Comparison of ENCODE assay signal across 8 mouse cellular contexts in the genomic region with DNA sequence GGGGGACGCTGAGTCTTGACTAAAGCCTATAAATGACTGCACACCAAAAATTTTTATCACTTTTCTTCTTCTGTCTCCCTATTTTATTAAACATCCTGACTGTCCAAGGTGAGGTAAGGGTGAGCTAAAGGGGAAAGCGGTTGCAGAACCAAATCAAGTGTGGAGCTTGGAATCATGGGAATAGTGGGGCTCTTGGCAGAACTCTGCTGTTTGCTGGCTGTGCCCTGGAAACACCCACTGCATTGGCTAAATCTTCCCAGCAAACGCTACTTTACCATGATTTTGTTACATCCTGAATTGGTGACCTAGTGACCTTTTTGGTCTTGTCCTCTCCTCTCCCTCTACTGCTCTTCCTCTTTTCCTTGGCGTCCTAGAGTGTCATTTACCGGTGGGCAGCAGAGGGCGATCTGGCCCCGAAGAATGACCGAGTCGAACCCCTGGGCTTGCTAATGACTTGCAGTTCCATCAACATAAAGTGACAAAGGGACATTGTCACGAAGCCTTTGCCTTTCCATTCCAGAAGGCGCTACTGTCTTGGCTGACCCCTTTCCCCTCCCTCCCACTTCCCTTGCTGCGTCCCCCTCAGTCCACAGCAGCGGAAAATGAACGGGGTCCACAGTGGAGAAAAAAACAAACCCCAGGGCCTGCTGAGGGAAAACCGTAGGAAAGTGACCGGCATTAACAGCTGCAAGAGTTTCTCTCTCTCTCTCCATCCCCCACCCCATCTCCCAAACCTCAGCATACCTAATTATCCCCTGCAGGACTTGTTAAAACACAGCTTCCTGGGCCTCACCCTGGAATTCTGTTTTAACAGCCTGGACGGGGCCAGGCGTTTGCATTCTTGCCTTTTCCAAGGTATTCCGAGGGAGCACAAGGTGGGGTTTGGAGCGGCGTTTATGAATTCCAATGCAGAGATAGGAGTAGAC. TPM values are rescaled to one million over a fixed set of nuclear protein-coding genes. Genes with fewer than 3 reads are reported as not detected.
A peak's percentile ranks its signal among the peaks of the same experiment; 100 is the strongest.
DNase-seq lines count a peak whose midpoint lies in the region; ATAC-seq and TF ChIP-seq lines count a peak whose summit lies in the region.

No protein-coding gene starts in this region.

- H3K79me2 ChIP-seq in myocyte (ENCODE audit: control insufficient read depth, insufficient read depth): no peaks in the 10 kb centered on the region

- peak; percentile 60 for DNase-seq in urinary bladder, adult 18-20 months (ENCODE audit: low spot score in 2 of 2)
- DNase-seq in urinary bladder, postnatal 10 days (ENCODE audit: low spot score): no peak
- peak; percentile 83 for DNase-seq in embryonic facial prominence, embryonic 14.5 days (ENCODE audit: low spot score)
- peak; percentile 72 for DNase-seq in heart, adult 8-10 months (ENCODE audit: low spot score)
- DNase-seq in splenic B cell, adult 2 months (ENCODE audit: low read depth, low spot score): peak; percentile 48

- peak overlapping the region; percentile 57 for H3K9ac ChIP-seq in embryonic facial prominence, embryonic 14.5 days (ENCODE audit: low read depth, low read length)
- no peak overlapping the region for H3K9ac ChIP-seq in kidney, embryonic 14.5 days (ENCODE audit: low read depth, low read length)
- no peak overlapping the region for H3K9ac ChIP-seq in limb, embryonic 15.5 days

- H3K27me3 ChIP-seq in embryonic facial prominence, embryonic 14.5 days (replicated peaks; ENCODE audit: control insufficient read depth, insufficient read depth, low read length): no peaks in the 10 kb centered on the region
- H3K27me3 ChIP-seq in kidney, embryonic 14.5 days (ENCODE audit: control insufficient read depth, insufficient read depth, low read length): no peaks in the 10 kb centered on the region
- H3K27me3 ChIP-seq in limb, embryonic 15.5 days: no peaks in the 10 kb centered on the region
- no peaks in the 10 kb centered on the region for H3K27me3 ChIP-seq in myocyte (ENCODE audit: control insufficient read depth, insufficient read depth, insufficient read length)
- no peaks in the 10 kb centered on the region for H3K27me3 ChIP-seq in splenic B cell, adult 2 months (ENCODE audit: control insufficient read depth, insufficient read depth, low read length, poor library complexity, severe bottlenecking)

- peak overlapping the region; percentile 76 for H3K27ac ChIP-seq in embryonic facial prominence, embryonic 14.5 days (replicated peaks; ENCODE audit: low read depth, low read length)
- peak overlapping the region; percentile 47; the same call in 1 of the 2 replicates for H3K27ac ChIP-seq in kidney, embryonic 14.5 days (ENCODE audit: low read depth, low read length)
- H3K27ac ChIP-seq in limb, embryonic 15.5 days: peak overlapping the region; percentile 84

- H3K9me3 ChIP-seq in embryonic facial prominence, embryonic 14.5 days (ENCODE audit: control insufficient read depth, low read length): no peaks in the 10 kb centered on the region
- H3K9me3 ChIP-seq in kidney, embryonic 14.5 days (ENCODE audit: control insufficient read depth, low read length): no peaks in the 10 kb centered on the region
- no peaks in the 10 kb centered on the region for H3K9me3 ChIP-seq in limb, embryonic 15.5 days

- no peak for TF ChIP-seq POLR2A in myocyte (IDR thresholded peaks at IDR 0.05; ENCODE audit: insufficient read length, low read depth)

- no peaks in the 10 kb centered on the region for H3K36me3 ChIP-seq in embryonic facial prominence, embryonic 14.5 days (ENCODE audit: control insufficient read depth, insufficient read depth, low read length)
- H3K36me3 ChIP-seq in kidney, embryonic 14.5 days (ENCODE audit: control insufficient read depth, insufficient read depth, low read length): no peaks in the 10 kb centered on the region
- H3K36me3 ChIP-seq in limb, embryonic 15.5 days: no peaks in the 10 kb centered on the region
- no peaks in the 10 kb centered on the region for H3K36me3 ChIP-seq in myocyte (ENCODE audit: control insufficient read depth, insufficient read depth)
- H3K36me3 ChIP-seq in splenic B cell, adult 2 months (ENCODE audit: control insufficient read depth, insufficient read depth, low read length, poor library complexity, severe bottlenecking): no peaks in the 10 kb centered on the region

- 9% methylated on average over 21 of the region's 21 CpGs for WGBS in embryonic facial prominence, embryonic 14.5 days
- 6% methylated on average over 21 of the region's 21 CpGs for WGBS in kidney, embryonic 14.5 days
- WGBS in limb, embryonic 15.5 days: 5% methylated on average over 21 of the region's 21 CpGs

- H3ac ChIP-seq in myocyte (ENCODE audit: control insufficient read depth, insufficient read length): no peak overlapping the region

- peak overlapping the region; percentile 28 for H3K4me3 ChIP-seq in embryonic facial prominence, embryonic 14.5 days (ENCODE audit: low read depth, low read length)
- H3K4me3 ChIP-seq in kidney, embryonic 14.5 days (ENCODE audit: low read length): peak overlapping the region; percentile 20; the same call in 1 of the 2 replicates
- peak overlapping the region; percentile 26 for H3K4me3 ChIP-seq in limb, embryonic 15.5 days
- H3K4me3 ChIP-seq in myocyte: peak overlapping the region; percentile 4

- 0 out of 2 replicates have a peak, but pooled peaks cover 5% of the 10 kb centered on the region for H3K4me1 ChIP-seq in embryonic facial prominence, embryonic 14.5 days (ENCODE audit: control insufficient read depth, insufficient read depth, low read length)
- H3K4me1 ChIP-seq in kidney, embryonic 14.5 days (ENCODE audit: control insufficient read depth, insufficient read depth, low read length): peaks cover 10% of the 10 kb centered on the region
- peaks cover 19% of the 10 kb centered on the region for H3K4me1 ChIP-seq in limb, embryonic 15.5 days

- ATAC-seq in embryonic facial prominence, embryonic 14.5 days (ENCODE audit: low read depth): peak; percentile 81
- peak; percentile 67 for ATAC-seq in kidney, embryonic 14.5 days (ENCODE audit: low FRiP score, low TSS enrichment)
- ATAC-seq in limb, embryonic 15.5 days (ENCODE audit: insufficient number of reproducible peaks, low FRiP score, low TSS enrichment, low read depth): peak; percentile 72; the same call in 1 of the 2 replicates

- H3K4me2 ChIP-seq in embryonic facial prominence, embryonic 14.5 days (ENCODE audit: low read depth, low read length): peak overlapping the region; percentile 57
- peak overlapping the region; percentile 32 for H3K4me2 ChIP-seq in kidney, embryonic 14.5 days (replicated peaks; ENCODE audit: low read depth, low read length)
- H3K4me2 ChIP-seq in limb, embryonic 15.5 days: peak overlapping the region; percentile 49
- peak overlapping the region; percentile 68 for H3K4me2 ChIP-seq in myocyte (ENCODE audit: low read depth)

TF ChIP-seq in myocyte, 11 proteins besides CTCF, POLR2A, EP300 and RAD21:
- TF ChIP-seq E2F4 (IDR thresholded peaks at IDR 0.05; ENCODE audit: insufficient read depth) (no peak), REST (IDR thresholded peaks at IDR 0.05; ENCODE audit: insufficient read depth, insufficient read length) (no peak), USF1 (IDR thresholded peaks at IDR 0.05; ENCODE audit: low read depth) (no peak), TCF12 (IDR thresholded peaks at IDR 0.05; ENCODE audit: insufficient read depth, poor library complexity, severe bottlenecking) (peak; percentile 77), TCF3 (IDR thresholded peaks at IDR 0.05; ENCODE audit: insufficient read length, low read depth) (no peak), MYOD1 (IDR thresholded peaks at IDR 0.05; ENCODE audit: control insufficient read depth in 1 of 3, insufficient read length in 2 of 3, low read depth in 2 of 3) (peak; percentile 77 to 95 (median 93)), MAX (IDR thresholded peaks at IDR 0.05; ENCODE audit: low read depth) (no peak), MYOG (IDR thresholded peaks at IDR 0.05; ENCODE audit: control insufficient read depth in 1 of 3, insufficient read depth in 1 of 3, insufficient read length in 2 of 3, low read depth in 2 of 3) (peak in 1 of 3 experiments; percentile 15), SRF (IDR thresholded peaks at IDR 0.05; ENCODE audit: control insufficient read depth, insufficient read length, low read depth) (no peak), CEBPB (IDR thresholded peaks at IDR 0.05; ENCODE audit: insufficient read depth, poor library complexity, severe bottlenecking) (no peak), POLR2AphosphoS2 (IDR thresholded peaks at IDR 0.05; ENCODE audit: insufficient read length, low read depth) (no peak)

RNA-seq across cellular contexts. Expression of gene Lrig2, which starts 29.7 kb away (rescaled TPM):
- polyA plus RNA-seq in embryonic facial prominence, embryonic 14.5 days (2014; fragmentation: Nextera tagmentation; extraction: Ambion mirVana): 16.1 and 22.2 TPM in 2 replicates
- 10 to 100 TPM in 1 of 4 experiments, 1 to 10 TPM in 3; 8.8 to 11.3 (median 9.4) TPM for total RNA-seq in heart, adult 8-10 months (2022)
- 9.8 and 25.6 TPM in 2 replicates for polyA plus RNA-seq in kidney, embryonic 14.5 days (2014; fragmentation: Nextera tagmentation; extraction: Ambion mirVana)
- polyA plus RNA-seq in limb, embryonic 15.5 days (2015; fragmentation: Nextera tagmentation; extraction: Ambion mirVana): 14.2 and 19.0 TPM in 2 replicates
- 4.8 TPM for polyA plus RNA-seq in myocyte (2012; fragmentation: generic; extraction: Trizol)
